Mouse (Mus musculus) neural tube, embryonic 10.5 days (tissue): Measurements from ENCODE around the gene Nova2.

ENCODE experiments used
- DNase-seq: peaks from one replicate; pipeline ENCODE4 v3.0.0-alpha.2; 2017; ENCODE audit warnings: low spot score; ENCODE audit errors: extremely low spot score

The Nova2 gene

GRCm38 (mm10) chr7:18923711-18924191 is 1.9 kb upstream of the Nova2 start:
- peak; percentile 40 for DNase-seq

- peak; percentile 27 for DNase-seq
These were observed 1.4 kb upstream of the Nova2 start for GRCm38 (mm10) chr7:18924321-18924720.

GRCm38 (mm10) chr7:18926041-18926790 is 528 bp downstream of the Nova2 start:
- peak; percentile 51 for DNase-seq

- DNase-seq, result no peak
These were observed 1.2 kb downstream of the Nova2 start for GRCm38 (mm10) chr7:18926911-18927310.

GRCm38 (mm10) chr7:18927759-18928158 is 2.1 kb downstream of the Nova2 start:
- no peak for DNase-seq

GRCm38 (mm10) chr7:18942376-18942775 is 16.7 kb downstream of the Nova2 start:
- peak; percentile 38 for DNase-seq

GRCm38 (mm10) chr7:18942815-18943214 is 17.1 kb downstream of the Nova2 start:
- DNase-seq, result no peak

- no peak for DNase-seq
These were observed 22.5 kb downstream of the Nova2 start for GRCm38 (mm10) chr7:18948151-18948550.

GRCm38 (mm10) chr7:18949781-18950522 is 24.3 kb downstream of the Nova2 start:
- peak; percentile 75 for DNase-seq

GRCm38 (mm10) chr7:18950523-18951315 is 25.0 kb downstream of the Nova2 start:
- peak; percentile 60 for DNase-seq

GRCm38 (mm10) chr7:18951397-18951796 is 25.7 kb downstream of the Nova2 start:
- peak; percentile 69 for DNase-seq

GRCm38 (mm10) chr7:18957569-18958383 is 32.1 kb downstream of the Nova2 start:
- DNase-seq, result peak; percentile 69

GRCm38 (mm10) chr7:18958384-18958766 is 32.7 kb downstream of the Nova2 start:
- DNase-seq, result no peak

GRCm38 (mm10) chr7:18959446-18959845 is 33.8 kb downstream of the Nova2 start:
- DNase-seq, result no peak

GRCm38 (mm10) chr7:18962171-18962792 is 36.6 kb downstream of the Nova2 start:
- DNase-seq, result peak; percentile 33

- DNase-seq, result peak; percentile 42
These were observed 37.1 kb downstream of the Nova2 start for GRCm38 (mm10) chr7:18962795-18963194.

- no peak for DNase-seq
These were observed 37.7 kb downstream of the Nova2 start for GRCm38 (mm10) chr7:18963294-18963843.

- DNase-seq, result no peak
These were observed 39.6 kb downstream of the Nova2 start for GRCm38 (mm10) chr7:18965312-18965711.

- DNase-seq, result no peak
These were observed 41.9 kb downstream of the Nova2 start for GRCm38 (mm10) chr7:18967603-18968002.

GRCm38 (mm10) chr7:18970956-18971355 is 45.3 kb downstream of the Nova2 start:
- no peak for DNase-seq
